Mouse (Mus musculus): ENCODE data around the gene Gdf5. TPM values are rescaled to one million over a fixed set of nuclear protein-coding genes. Genes with fewer than 3 reads are reported as not detected.

Gene Gdf5
- polyA plus RNA-seq (2012; rRNA removed), result 0.01 TPM in 2 replicates

DNA sequence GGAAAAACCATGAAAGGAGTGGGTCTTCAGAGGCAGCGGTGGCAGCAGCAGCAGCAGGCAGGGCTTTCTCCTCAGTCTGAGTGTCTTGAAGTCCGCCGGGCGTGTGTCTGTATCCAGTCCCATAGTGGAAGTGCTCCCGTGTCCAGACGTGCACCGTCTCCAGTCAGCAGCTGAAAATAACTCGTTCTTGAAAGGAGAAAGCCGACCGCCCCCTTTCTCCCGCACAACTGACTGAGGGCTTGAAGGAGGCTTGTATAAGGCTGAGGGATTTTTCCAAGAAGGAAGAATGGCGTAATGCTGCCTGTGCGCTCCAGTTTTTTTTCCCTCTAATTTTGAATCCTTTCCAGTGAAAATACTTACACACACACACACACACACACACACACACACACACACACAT, at the start of gene Gdf5:
Gene Gdf5, minus strand, starts transcription at position 244 of the 400 bp plus-strand sequence.

GRCm38 (mm10) chr2:155956134-155957059, 11.2 kb upstream of the Gdf5 start, which contains the start of gene Cep250:
Gene Cep250, plus strand, starts transcription at chr2:155956458.

DNA sequence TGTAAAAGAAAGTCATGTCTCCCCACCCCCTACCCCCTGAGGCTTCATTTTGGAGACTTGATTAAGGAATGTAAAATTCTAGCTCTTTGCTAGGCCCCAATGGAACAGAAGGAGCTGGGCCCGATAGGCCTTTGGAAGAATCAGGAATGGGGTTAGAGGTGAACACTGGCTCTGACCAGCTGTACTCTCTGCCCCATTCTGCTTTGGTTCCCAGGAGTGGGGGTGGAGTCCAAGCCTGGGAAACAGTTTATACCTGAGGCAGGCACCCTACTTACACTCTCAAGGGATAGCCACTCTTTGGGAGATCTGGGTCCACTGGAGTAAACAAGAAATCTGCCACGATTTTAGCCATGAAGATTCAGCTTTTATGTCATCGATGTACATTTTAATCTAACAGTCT, 4.5 kb downstream of the Gdf5 start, which contains the start of gene Gm15557:
Gene Gm15557, plus strand, starts transcription at position 48 of the 400 bp plus-strand sequence.

DNA sequence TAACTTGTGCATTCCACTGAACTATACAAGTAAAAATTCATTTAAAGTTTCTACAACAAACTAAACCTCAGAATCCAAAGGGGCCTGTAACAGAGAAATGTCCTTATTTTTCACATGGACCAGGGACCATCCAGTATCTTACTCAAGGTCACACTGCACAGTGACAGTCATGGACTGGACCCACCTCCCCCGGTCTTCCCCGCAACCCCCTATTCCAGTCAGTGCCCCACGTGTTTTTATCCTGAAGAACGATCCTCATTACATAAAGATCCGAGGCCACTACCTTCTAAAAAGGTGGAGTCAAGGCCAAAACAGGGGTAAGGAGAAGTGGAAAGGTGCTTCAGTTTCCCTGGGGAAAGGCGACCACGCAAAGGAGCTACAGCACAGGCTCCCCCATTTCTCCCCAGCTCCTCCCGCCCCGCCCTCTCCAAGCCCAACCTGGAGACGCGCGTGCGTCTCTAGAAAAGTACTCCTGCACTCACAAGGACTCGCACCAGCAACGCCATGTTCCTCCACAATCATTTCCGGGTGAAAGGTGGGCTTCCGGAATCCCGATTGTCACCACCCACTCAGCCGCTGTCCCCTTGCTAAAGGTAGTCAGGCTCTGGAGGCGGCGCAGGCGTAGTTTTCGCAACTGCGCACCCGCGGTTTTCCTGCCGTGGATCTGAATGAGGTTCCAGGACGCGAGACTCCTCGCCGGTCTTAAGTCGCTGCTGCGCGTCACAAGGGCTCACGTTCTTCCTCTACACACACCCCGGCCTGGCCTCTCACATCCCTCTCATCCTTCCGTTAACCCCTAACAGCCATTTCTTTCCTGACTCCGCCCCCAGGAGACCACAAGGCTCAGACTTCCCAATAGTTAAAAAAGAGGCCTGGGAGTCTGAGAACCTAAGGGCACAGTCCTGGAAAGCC, 15.4 kb downstream of the Gdf5 start, which contains the start of gene Uqcc1:
Gene Uqcc1, minus strand, starts transcription at position 780 of the 912 bp plus-strand sequence.

Other genes starting within 250 kb of the Gdf5 start
- gene Edem2, start 215.9 kb downstream of the Gdf5 start, polyA plus RNA-seq (2012; rRNA removed), result 12.3 and 13.8 TPM in 2 replicates
- not detected in 2 replicates for gene Gm17581, start 209.5 kb downstream of the Gdf5 start, polyA plus RNA-seq (2012; rRNA removed)
- 0.86 and 0.93 TPM in 2 replicates for gene Procr, start 194.2 kb downstream of the Gdf5 start, polyA plus RNA-seq (2012; rRNA removed)
- under 0.01 and 0.01 TPM in 2 replicates for gene Mmp24, start 170.0 kb downstream of the Gdf5 start, polyA plus RNA-seq (2012; rRNA removed)
- gene BC029722, start 125.9 kb downstream of the Gdf5 start, polyA plus RNA-seq (2012; rRNA removed), result 3.4 and 4.2 TPM in 2 replicates
- gene Eif6, start 118.4 kb downstream of the Gdf5 start, polyA plus RNA-seq (2012; rRNA removed), result 65.8 and 66.0 TPM in 2 replicates
- gene Fam83c, start 110.5 kb downstream of the Gdf5 start, polyA plus RNA-seq (2012; rRNA removed), result under 0.01 TPM in 1 of 2 replicates, not detected in the other
- 17.9 and 20.4 TPM in 2 replicates for gene Uqcc1, start 15.1 kb downstream of the Gdf5 start, polyA plus RNA-seq (2012; rRNA removed)
- not detected in 2 replicates for gene Gm15557, start 4.6 kb downstream of the Gdf5 start, polyA plus RNA-seq (2012; rRNA removed)
- 9.0 and 9.3 TPM in 2 replicates for gene Cep250, start 11.1 kb upstream of the Gdf5 start, polyA plus RNA-seq (2012; rRNA removed)
- gene 6430550D23Rik, start 62.6 kb upstream of the Gdf5 start, polyA plus RNA-seq (2012; rRNA removed), result 1.4 and 1.9 TPM in 2 replicates
- gene Ergic3, start 62.7 kb upstream of the Gdf5 start, polyA plus RNA-seq (2012; rRNA removed), result 69.8 and 77.6 TPM in 2 replicates
- gene Fer1l4, start 107.6 kb upstream of the Gdf5 start, polyA plus RNA-seq (2012; rRNA removed), result not detected in 2 replicates
- gene Spag4, start 119.8 kb upstream of the Gdf5 start, polyA plus RNA-seq (2012; rRNA removed), result 0.75 and 0.81 TPM in 2 replicates
- gene Cpne1, start 166.6 kb upstream of the Gdf5 start, polyA plus RNA-seq (2012; rRNA removed), result 16.3 and 19.6 TPM in 2 replicates
- 4.1 and 4.6 TPM in 2 replicates for gene Rbm12, start 166.6 kb upstream of the Gdf5 start, polyA plus RNA-seq (2012; rRNA removed)
- gene Gm28036, start 181.7 kb upstream of the Gdf5 start, polyA plus RNA-seq (2012; rRNA removed), result 1.3 and 2.6 TPM in 2 replicates
- 166 and 172 TPM in 2 replicates for gene Romo1, start 198.7 kb upstream of the Gdf5 start, polyA plus RNA-seq (2012; rRNA removed)
- 37.9 and 44.2 TPM in 2 replicates for gene Nfs1, start 198.8 kb upstream of the Gdf5 start, polyA plus RNA-seq (2012; rRNA removed)
- 70.7 and 87.4 TPM in 2 replicates for gene Rbm39, start 234.9 kb upstream of the Gdf5 start, polyA plus RNA-seq (2012; rRNA removed)